Mouse (Mus musculus): ENCODE measurements around the gene Snf8.

The Snf8 gene

DNA sequence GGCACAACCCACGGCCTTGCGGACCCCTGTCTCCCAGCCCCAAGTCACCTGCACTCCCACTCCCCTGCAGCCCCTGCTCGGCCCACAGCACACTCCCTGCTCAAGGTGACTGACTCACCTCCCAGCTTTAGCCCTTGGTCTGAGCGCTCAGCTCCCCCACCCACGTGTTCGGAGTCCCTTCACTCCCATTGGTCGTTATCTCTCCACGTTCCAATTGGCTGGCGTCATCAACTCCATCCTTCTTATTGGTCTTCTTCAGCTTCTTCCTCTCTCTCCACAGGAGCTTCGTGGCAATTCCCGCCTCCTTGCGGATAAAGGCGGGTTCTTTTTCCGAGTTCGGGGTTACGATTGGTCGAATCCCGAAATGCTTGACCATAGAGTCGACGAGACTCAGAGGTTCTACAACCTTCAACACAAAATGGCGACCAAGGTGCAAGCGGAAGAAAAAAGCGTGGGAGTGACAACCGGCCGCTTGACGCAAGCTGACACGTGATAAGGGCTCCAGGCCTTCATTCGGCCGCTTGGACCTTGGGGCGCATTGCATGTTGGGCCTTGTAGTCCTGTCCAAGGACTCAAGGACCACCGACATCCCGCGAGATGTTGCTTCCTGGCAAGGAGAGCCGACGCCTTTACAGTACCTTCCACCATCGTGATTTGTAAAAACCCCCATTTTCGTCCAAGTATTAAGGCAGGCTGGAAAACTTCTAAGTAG lies 41.0 kb downstream of the Snf8 start, which contains the start of gene Atp5g1:
Gene Atp5g1 (minus strand): TSS at position 162 of the 712 bp plus-strand sequence.
- peak; percentile 97 to 99 for DNase-seq

DNA sequence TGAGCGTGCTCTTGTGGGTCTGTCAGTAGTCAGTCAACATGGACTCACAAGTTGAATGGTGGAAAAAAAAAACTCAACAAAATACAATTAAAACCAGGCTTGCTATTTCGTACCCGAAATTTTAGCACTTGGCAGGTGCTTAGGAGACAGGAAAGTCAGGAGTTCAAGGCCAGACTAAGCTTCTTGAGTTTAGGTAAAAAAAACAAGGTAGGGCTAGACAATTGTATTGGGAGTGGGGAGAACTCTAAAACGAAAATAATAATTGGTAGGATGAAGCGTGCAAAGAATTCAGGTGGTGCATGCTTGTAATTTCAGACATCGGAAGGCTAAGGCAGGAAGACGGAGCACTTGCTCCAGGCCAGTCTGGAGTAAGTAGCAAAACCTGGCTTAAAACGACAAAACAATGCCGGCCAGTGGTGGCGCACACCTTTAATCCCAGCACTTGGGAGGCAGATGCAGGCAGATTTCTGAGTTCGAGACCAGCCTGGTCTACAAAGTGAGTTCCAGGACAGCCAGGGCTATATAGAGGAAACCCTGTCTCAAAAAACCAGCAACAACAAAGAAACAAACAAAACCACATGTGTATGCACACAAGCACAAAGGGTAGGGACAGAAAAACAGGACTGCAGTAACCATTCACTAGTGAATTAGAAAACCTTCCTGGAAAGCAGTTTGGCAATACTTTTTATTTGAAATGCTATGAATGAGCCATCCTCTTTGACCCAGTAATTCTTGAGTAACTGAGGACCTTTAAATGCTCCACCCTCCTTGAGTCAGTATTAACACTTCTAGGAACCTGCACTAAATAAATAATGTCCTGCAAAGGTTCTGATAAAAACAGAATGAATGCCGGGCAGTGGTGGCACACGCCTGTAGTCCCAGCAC lies 41.8 kb downstream of the Snf8 start:
- DNase-seq, result no peak

DNA sequence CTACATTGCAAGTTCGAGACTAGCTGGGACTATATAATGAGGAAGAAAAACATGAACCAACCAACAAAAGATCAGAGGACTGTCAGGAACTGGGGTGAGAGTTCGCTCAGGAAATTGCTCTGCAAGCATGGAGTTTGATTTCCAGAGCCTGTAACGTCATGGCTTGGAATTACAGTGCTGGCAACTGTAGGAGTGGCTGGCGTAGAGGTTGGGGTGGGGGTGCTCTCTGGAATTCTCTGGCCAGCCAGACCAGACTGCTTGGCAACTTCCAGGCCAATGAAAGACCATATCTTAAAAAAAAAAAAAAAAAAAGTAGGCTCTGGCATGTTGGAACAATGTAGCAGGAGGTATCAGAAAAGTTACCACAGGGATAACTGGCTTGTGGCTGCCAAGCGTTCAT lies 46.1 kb downstream of the Snf8 start:
- no peak for DNase-seq

DNA sequence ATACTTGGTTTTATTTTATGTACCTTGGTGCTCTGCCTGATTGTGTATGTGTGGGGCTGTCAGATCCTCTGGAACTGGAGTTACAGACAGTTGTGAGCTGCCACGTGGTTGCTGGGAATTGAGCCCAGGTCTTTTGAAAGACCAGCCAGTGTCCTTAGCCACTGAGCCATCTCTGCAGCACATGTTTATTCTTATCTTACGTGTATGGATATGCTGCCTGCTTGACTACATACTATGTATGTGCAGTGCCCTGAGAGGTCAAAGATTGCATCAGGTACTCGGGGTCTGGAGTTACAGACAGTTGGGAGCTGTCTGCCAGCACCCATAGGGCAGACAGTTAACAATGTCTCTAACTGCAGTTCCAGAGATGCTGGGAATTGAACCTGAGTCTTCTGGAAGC lies 48.0 kb downstream of the Snf8 start:
- DNase-seq, result no peak

DNA sequence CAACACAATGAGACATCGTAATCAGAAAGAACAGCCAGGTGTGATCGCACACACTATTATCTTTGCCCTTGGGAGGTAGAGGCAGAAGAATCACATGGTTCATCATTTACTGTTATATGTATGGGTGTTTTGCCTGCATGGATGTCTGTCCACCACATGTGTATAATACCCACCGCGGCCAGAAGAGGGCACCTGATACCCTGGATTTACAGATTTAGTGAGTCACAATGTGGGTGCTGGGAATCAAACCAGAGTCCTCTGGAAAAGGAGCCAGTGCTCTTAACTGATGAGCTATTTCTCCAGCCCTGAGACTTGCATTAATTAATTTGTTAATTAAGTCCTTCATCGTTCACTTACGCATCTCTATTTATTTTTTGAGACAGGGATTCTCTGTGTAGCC lies 53.3 kb downstream of the Snf8 start:
- DNase-seq, result no peak

DNA sequence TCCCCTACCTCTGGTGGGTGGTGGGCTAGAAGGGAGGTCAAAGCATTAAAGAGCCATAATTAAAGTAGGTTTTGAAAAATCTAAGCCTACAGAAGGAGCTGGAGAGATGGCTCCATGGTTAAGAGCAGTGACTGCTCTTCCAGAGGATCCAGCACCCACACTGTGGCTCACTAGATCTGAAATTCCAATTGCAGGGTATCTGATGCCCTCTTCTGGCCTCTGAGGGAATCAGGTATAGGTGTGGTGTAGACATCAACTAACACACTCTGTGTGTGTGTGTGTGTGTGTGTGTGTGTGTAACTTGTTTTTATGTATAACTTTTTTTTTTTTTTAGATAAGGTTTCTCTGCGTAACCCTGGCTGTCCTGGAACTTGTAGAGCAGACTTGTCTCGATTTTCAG lies 56.4 kb downstream of the Snf8 start:
- DNase-seq, result no peak

DNA sequence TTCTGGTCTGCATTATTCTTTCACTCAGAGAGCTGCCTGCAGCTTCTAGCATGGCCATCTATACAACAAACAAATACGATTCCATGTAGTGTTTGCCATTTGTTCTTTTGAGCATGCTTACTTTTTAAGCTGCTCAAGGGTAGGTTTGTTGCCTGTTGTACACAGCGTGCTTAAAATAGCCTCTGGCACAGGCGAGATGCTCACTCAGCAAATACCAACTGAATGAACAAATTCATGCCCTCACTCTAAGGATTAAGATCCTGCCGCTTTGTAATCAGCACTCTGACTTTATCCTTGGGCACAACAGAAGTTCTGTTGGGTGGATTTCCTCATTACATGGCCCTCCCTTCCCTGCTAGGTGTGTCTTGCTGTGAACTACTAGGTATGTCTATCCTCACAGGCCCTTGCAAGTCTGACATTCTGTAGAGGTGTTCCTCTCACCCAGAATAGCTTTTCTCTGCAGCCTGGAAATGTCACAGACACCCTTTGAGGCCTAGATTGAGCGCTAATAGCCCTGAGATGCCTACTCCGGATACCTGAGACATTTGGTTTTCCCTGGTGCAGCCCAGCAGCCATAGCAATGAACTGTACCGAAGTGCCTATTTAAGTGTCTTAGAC lies 58.1 kb downstream of the Snf8 start:
- DNase-seq, result no peak

DNA sequence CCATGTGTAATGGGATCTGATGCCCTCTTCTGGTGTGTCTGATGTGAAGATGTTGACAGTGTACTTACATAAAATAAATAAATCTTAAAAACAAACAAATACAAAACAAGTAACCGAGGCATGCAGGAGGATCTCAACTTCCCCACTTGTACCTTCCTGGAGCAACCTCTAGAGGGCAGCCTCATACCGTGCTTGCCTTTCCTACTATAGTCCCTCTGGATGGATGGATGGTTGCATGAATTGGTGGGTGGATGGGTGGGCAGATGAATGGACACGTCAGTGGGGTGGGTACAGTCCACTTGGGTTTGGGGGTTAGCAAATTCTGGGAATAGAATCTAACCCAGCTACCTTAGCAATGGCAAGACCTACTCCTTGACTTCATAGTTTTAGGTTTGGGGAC lies 58.7 kb downstream of the Snf8 start:
- peak; percentile 18 to 23 for DNase-seq

All from thymus, postnatal 36 days (tissue).